In genomic region chr19:53184911-53185310, GRCm38 (mm10) we compare ENCODE assay signal across 13 mouse cellular contexts. TPM values are rescaled to one million over a fixed set of nuclear protein-coding genes. Genes with fewer than 3 reads are reported as not detected.
DNase-seq lines count a peak whose midpoint lies in the region; ATAC-seq and TF ChIP-seq lines count a peak whose summit lies in the region.
"Had no signal": no experiment of that assay in that cellular context is flagged by ENCODE, and none has a peak within 500 bp of the region (broad histone marks: within the 10 kb centered on the region; RNA-seq: fewer than 3 reads in every experiment).

No protein-coding gene starts in this region.

- ATAC-seq in lung, postnatal 0 days: no peak
- ATAC-seq in stomach, postnatal 0 days (ENCODE audit: low FRiP score, low TSS enrichment): no peak

- TF ChIP-seq EP300 in lung, postnatal 0 days (IDR thresholded peaks at IDR 0.05): no peak
- no peak for TF ChIP-seq EP300 in stomach, postnatal 0 days (optimal IDR thresholded peaks at IDR 0.05)

- DNase-seq in heart, adult 11 months: peak; percentile 85
- DNase-seq in heart, postnatal 10 days: no peak
- no peak for DNase-seq in lung, postnatal 0 days (ENCODE audit: low spot score)
- DNase-seq in lung, postnatal 4 days: no peak
- peak; percentile 48 for DNase-seq in liver
- no peak for DNase-seq in stomach, postnatal 0 days (ENCODE audit: low spot score)
- DNase-seq in right cerebral cortex, adult 2 months (ENCODE audit: low spot score in 2 of 2): no peak
- no peak for DNase-seq in left cerebral cortex, postnatal 4 days
- DNase-seq: adrenal gland, postnatal 10 days; cerebellum, adult 9-11 months had no signal

- H3K9ac ChIP-seq in lung, postnatal 0 days (replicated peaks; ENCODE audit: low read depth): no peak overlapping the region
- no peak overlapping the region for H3K9ac ChIP-seq in stomach, postnatal 0 days (ENCODE audit: low read length)
- H3K9ac ChIP-seq: embryonic facial prominence, embryonic 13.5 days; hindbrain, embryonic 14.5 days had no signal

- H3K27ac ChIP-seq in lung, postnatal 0 days (ENCODE audit: low read length): peak overlapping the region; percentile 14
- peak overlapping the region; percentile 56 for H3K27ac ChIP-seq in stomach, postnatal 0 days (replicated peaks)
- H3K27ac ChIP-seq: hindbrain, embryonic 14.5 days; midbrain, embryonic 10.5 days had no signal

- H3K36me3 ChIP-seq in lung, postnatal 0 days (ENCODE audit: insufficient read depth, low read length): no peaks in the 10 kb centered on the region
- no peaks in the 10 kb centered on the region; the same call in 1 of the 2 replicates for H3K36me3 ChIP-seq in stomach, postnatal 0 days (ENCODE audit: control insufficient read depth, insufficient read depth, low read length)
- H3K36me3 ChIP-seq: embryonic facial prominence, embryonic 13.5 days had no signal

- no peaks in the 10 kb centered on the region for H3K27me3 ChIP-seq in lung, postnatal 0 days (replicated peaks; ENCODE audit: insufficient read depth, low read length)
- no peaks in the 10 kb centered on the region for H3K27me3 ChIP-seq in stomach, postnatal 0 days (ENCODE audit: control insufficient read depth, insufficient read depth, low read length)
- H3K27me3 ChIP-seq: embryonic facial prominence, embryonic 13.5 days had no signal

- no peaks in the 10 kb centered on the region for H3K9me3 ChIP-seq in lung, postnatal 0 days (ENCODE audit: low read length)
- H3K9me3 ChIP-seq in stomach, postnatal 0 days (ENCODE audit: control insufficient read depth, low read length): no peaks in the 10 kb centered on the region
- H3K9me3 ChIP-seq: embryonic facial prominence, embryonic 13.5 days; midbrain, embryonic 10.5 days had no signal

- H3K4me1 ChIP-seq in lung, postnatal 0 days (ENCODE audit: insufficient read depth, low read depth, low read length): peaks cover 52% of the 10 kb centered on the region; the same call in 1 of the 2 replicates
- peaks cover 14% of the 10 kb centered on the region for H3K4me1 ChIP-seq in stomach, postnatal 0 days (replicated peaks; ENCODE audit: control insufficient read depth, insufficient read depth)

- no peak overlapping the region for H3K4me2 ChIP-seq in lung, postnatal 0 days (replicated peaks; ENCODE audit: low read depth, low read length)
- H3K4me2 ChIP-seq in stomach, postnatal 0 days (replicated peaks; ENCODE audit: low read depth): no peak overlapping the region
- H3K4me2 ChIP-seq: embryonic facial prominence, embryonic 13.5 days; hindbrain, embryonic 14.5 days had no signal

- no peak for TF ChIP-seq CTCF in lung, postnatal 0 days (IDR thresholded peaks at IDR 0.05)
- no peak for TF ChIP-seq CTCF in stomach, postnatal 0 days (IDR thresholded peaks at IDR 0.05; ENCODE audit: low read depth)

- no peak overlapping the region for H3K4me3 ChIP-seq in lung, postnatal 0 days (ENCODE audit: low read depth, low read length)
- H3K4me3 ChIP-seq in stomach, postnatal 0 days (ENCODE audit: low read depth, low read length): no peak overlapping the region
- H3K4me3 ChIP-seq: embryonic facial prominence, embryonic 13.5 days; midbrain, embryonic 10.5 days had no signal

- intact Hi-C loops in heart, postnatal 10 days (cut with DNase I): no loop called here
- intact Hi-C loops in left cerebral cortex, postnatal 4 days (cut with DNase I): no loop called here

- 49% methylated on average over 5 of the region's 5 CpGs for WGBS in lung, postnatal 0 days
- 50% methylated on average over 5 of the region's 5 CpGs for WGBS in stomach, postnatal 0 days

RNA-seq across cellular contexts. Expression of gene Add3, which starts 44.7 kb away (rescaled TPM):
- 10 to 100 TPM; 79.2 to 83.7 TPM for total RNA-seq in heart, postnatal 10 days (2021)
- polyA plus RNA-seq in lung, postnatal 0 days (2015; fragmentation: Nextera tagmentation; extraction: Ambion mirVana): 92.9 and 100 TPM in 2 replicates
- polyA plus RNA-seq in stomach, postnatal 0 days (2015; fragmentation: Nextera tagmentation; extraction: Ambion mirVana): 48.2 and 52.4 TPM in 2 replicates
- total RNA-seq in left cerebral cortex, postnatal 4 days (2021): 10 to 100 TPM; 93.4 to 93.5 TPM

Comparison
In these comparisons a context has a peak if more than half of its experiments do, and no peak if none do; other contexts are left out.
1. DNase-seq: peak in heart, adult 11 months (single experiment) and liver (single experiment); none in heart, postnatal 10 days (0 of 2), lung, postnatal 0 days (single experiment), lung, postnatal 4 days (0 of 2), stomach, postnatal 0 days (single experiment), right cerebral cortex, adult 2 months (0 of 2) and left cerebral cortex, postnatal 4 days (single experiment).